Mouse (Mus musculus): ENCODE measurements around the gene Gm17482.

The Gm17482 gene

GRCm38 (mm10) chr6:115291823-115292222, 64.7 kb downstream of the Gm17482 start:
- no peak for DNase-seq (ENCODE audit: low read depth, low spot score)

- DNase-seq (ENCODE audit: low read depth, low spot score) = no peak
Observed at GRCm38 (mm10) chr6:115292621-115293020, 65.5 kb downstream of the Gm17482 start.

- DNase-seq (ENCODE audit: low read depth, low spot score) = no peak
Observed at GRCm38 (mm10) chr6:115293877-115294276, 66.7 kb downstream of the Gm17482 start.

GRCm38 (mm10) chr6:115307134-115307533, 80.0 kb downstream of the Gm17482 start:
- no peak for DNase-seq (ENCODE audit: low read depth, low spot score)

All from embryo, embryonic 11.5 days (tissue).